ENCODE assay signal across 22 mouse cellular contexts in the genomic region with DNA sequence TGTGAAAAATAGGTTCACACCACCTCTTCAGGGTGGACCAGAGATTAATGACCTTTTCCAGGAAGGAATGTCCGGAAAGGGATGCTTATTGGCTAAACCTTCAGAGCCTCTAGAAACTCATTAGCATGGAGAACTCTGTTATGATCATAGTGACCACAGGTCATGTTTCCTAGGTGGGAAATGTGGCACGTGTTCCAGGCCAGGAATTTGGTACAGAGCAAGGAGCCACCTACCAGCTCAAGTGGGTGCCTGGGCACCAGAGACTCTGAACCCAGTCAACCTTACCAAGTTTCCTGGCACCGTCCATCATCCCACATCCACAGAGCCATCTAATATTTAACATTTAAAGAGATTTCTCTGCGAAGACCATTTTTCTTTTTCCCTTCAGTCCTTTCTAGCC. TPM values are rescaled to one million over a fixed set of nuclear protein-coding genes. Genes with fewer than 3 reads are reported as not detected.
DNase-seq lines count a peak whose midpoint lies in the region; ATAC-seq and TF ChIP-seq lines count a peak whose summit lies in the region.
"Had no signal": no experiment of that assay in that cellular context is flagged by ENCODE, and none has a peak within 500 bp of the region (broad histone marks: within the 10 kb centered on the region; RNA-seq: fewer than 3 reads in every experiment).

No protein-coding gene starts in this region.

- H3K9ac ChIP-seq in kidney, embryonic 16.5 days (replicated peaks; ENCODE audit: low read length): no peak overlapping the region
- H3K9ac ChIP-seq in kidney, embryonic 15.5 days: no peak overlapping the region

- DNase-seq in kidney, adult 11 months: peak; percentile 21
- no peak for DNase-seq in kidney, postnatal 10 days
- peak; percentile 72 for DNase-seq in kidney, adult 2 months
- DNase-seq in kidney, adult 9 months: peak; percentile 63
- peak; percentile 35 to 65 for DNase-seq in kidney, postnatal 36 days
- DNase-seq in kidney, postnatal 4 days: no peak
- DNase-seq: adrenal gland, adult 2 months; adrenal gland, adult 8-10 months; adrenal gland, postnatal 10 days; adrenal gland, postnatal 14 days; adrenal gland, postnatal 25 days; adrenal gland, postnatal 36 days; B cell, adult 2 months; cerebellum, adult 11 months; cerebellum, adult 11-12 months had no signal

- no peak for ATAC-seq in kidney, embryonic 16.5 days (ENCODE audit: low FRiP score, low TSS enrichment)
- no peak for ATAC-seq in kidney, embryonic 15.5 days (replicated peaks; ENCODE audit: low FRiP score)
- ATAC-seq: activated CD4-positive, CD25-positive, alpha-beta regulatory T cell, adult 4 months; CD4-positive, CD25-positive, alpha-beta regulatory T cell, adult 4 months; Patski had no signal

- 56% methylated on average over 4 of the region's 4 CpGs for WGBS in kidney, adult 2 months
- whole genome bisulfite sequencing in kidney, embryonic 16.5 days: 81% methylated on average over 4 of the region's 4 CpGs
- WGBS in kidney, embryonic 15.5 days: 83% methylated on average over 4 of the region's 4 CpGs

- no peaks in the 10 kb centered on the region for H3K27me3 ChIP-seq in kidney, adult 2 months (replicated peaks; ENCODE audit: control insufficient read depth, insufficient read depth, low read length)
- no peaks in the 10 kb centered on the region for H3K27me3 ChIP-seq in kidney, embryonic 16.5 days (ENCODE audit: insufficient read depth, low read length)
- no peaks in the 10 kb centered on the region for H3K27me3 ChIP-seq in kidney, embryonic 15.5 days
- H3K27me3 ChIP-seq: CH12.LX, Patski had no signal

- no peak overlapping the region for H3K4me3 ChIP-seq in kidney, adult 2 months (ENCODE audit: insufficient read depth, low read depth, low read length)
- no peak overlapping the region for H3K4me3 ChIP-seq in kidney, embryonic 16.5 days (ENCODE audit: low read length)
- H3K4me3 ChIP-seq in kidney, embryonic 15.5 days (replicated peaks): no peak overlapping the region

- TF ChIP-seq CTCF in kidney, adult 2 months (conservative IDR thresholded peaks at IDR 0.05; ENCODE audit: insufficient read depth, insufficient read length, low read depth, low read length): no peak

- H3K4me1 ChIP-seq in kidney, adult 2 months (ENCODE audit: control insufficient read depth, insufficient read depth, low read length): peaks cover 3% of the 10 kb centered on the region; the same call in 1 of the 2 replicates
- 0 out of 2 replicates have a peak, but pooled peaks cover 4% of the 10 kb centered on the region for H3K4me1 ChIP-seq in kidney, embryonic 16.5 days (ENCODE audit: insufficient read depth, low read length)
- peaks cover 8% of the 10 kb centered on the region for H3K4me1 ChIP-seq in kidney, embryonic 15.5 days

- H3K4me2 ChIP-seq in kidney, embryonic 16.5 days (replicated peaks; ENCODE audit: low read depth, low read length): no peak overlapping the region
- H3K4me2 ChIP-seq in kidney, embryonic 15.5 days: no peak overlapping the region

- no peaks in the 10 kb centered on the region for H3K36me3 ChIP-seq in kidney, adult 2 months (ENCODE audit: control insufficient read depth, insufficient read depth, low read length)
- no peaks in the 10 kb centered on the region for H3K36me3 ChIP-seq in kidney, embryonic 16.5 days (ENCODE audit: insufficient read depth, low read length)
- H3K36me3 ChIP-seq in kidney, embryonic 15.5 days: no peaks in the 10 kb centered on the region
- H3K36me3 ChIP-seq: G1E had no signal

- no peak overlapping the region for H3K27ac ChIP-seq in kidney, adult 2 months (ENCODE audit: insufficient read depth, low read depth, low read length)
- H3K27ac ChIP-seq in kidney, embryonic 16.5 days (ENCODE audit: low read length): no peak overlapping the region
- H3K27ac ChIP-seq in kidney, embryonic 15.5 days: no peak overlapping the region

- no peaks in the 10 kb centered on the region for H3K9me3 ChIP-seq in kidney, embryonic 16.5 days (ENCODE audit: low read length)
- no peaks in the 10 kb centered on the region for H3K9me3 ChIP-seq in kidney, embryonic 15.5 days (replicated peaks)

- TF ChIP-seq POLR2A in kidney, adult 2 months (IDR thresholded peaks at IDR 0.05; ENCODE audit: low read depth, low read length): no peak

RNA-seq across cellular contexts. Expression of a gene that starts 29.2 kb away (rescaled TPM):
- 69.0 and 78.8 TPM in 2 replicates for polyA plus RNA-seq in kidney, adult 2 months (2012; rRNA removed)
- polyA plus RNA-seq in kidney, embryonic 16.5 days (2015; fragmentation: Nextera tagmentation; extraction: Ambion mirVana): 44.7 and 48.0 TPM in 2 replicates
- polyA plus RNA-seq in kidney, embryonic 15.5 days (2015; fragmentation: Nextera tagmentation; extraction: Ambion mirVana): 39.4 and 40.3 TPM in 2 replicates
- polyA plus RNA-seq: G1E had no signal

RNA-seq across cellular contexts. Expression of a gene that starts 49.4 kb away (rescaled TPM):
- polyA plus RNA-seq in kidney, adult 2 months (2012; rRNA removed): 9.0 and 12.8 TPM in 2 replicates
- polyA plus RNA-seq in kidney, embryonic 16.5 days (2015; fragmentation: Nextera tagmentation; extraction: Ambion mirVana): 84.6 and 89.5 TPM in 2 replicates
- 82.9 and 87.4 TPM in 2 replicates for polyA plus RNA-seq in kidney, embryonic 15.5 days (2015; fragmentation: Nextera tagmentation; extraction: Ambion mirVana)

Comparison
In these comparisons a context has a peak if more than half of its experiments do, and no peak if none do; other contexts are left out.
1. DNase-seq: peak in kidney, adult 11 months (single experiment), kidney, adult 2 months (single experiment), kidney, adult 9 months (single experiment) and kidney, postnatal 36 days (2 of 2); none in kidney, postnatal 10 days (single experiment) and kidney, postnatal 4 days (0 of 2).